Mouse (Mus musculus) layer of hippocampus, adult 2 months (tissue): Measurements from ENCODE around the gene Sox1. TPM values are rescaled to one million over a fixed set of nuclear protein-coding genes. Genes with fewer than 3 reads are reported as not detected.

Source experiments
- DNase-seq, 2 experiments: peaks; one replicate each; pipeline ENCODE4 v3.0.0; 2022; ENCODE audit warnings: low spot score in 2 of 2
- H3K27ac ChIP-seq: fragments of 200-600 bp; 2 replicates; pipeline ENCODE4 v1.8.1; 2022
- H3K4me3 ChIP-seq: fragments of 200-600 bp; 2 replicates; pipeline ENCODE4 v1.8.1; 2022; ENCODE audit warnings: mild to moderate bottlenecking
- CTCF ChIP-seq: fragments of 200-600 bp; conservative IDR thresholded peaks from 2 replicates; pipeline ENCODE4 v1.8.1; 2022; ENCODE audit warnings: antibody characterized with exemption, mild to moderate bottlenecking, moderate library complexity
- total RNA-seq, 2 experiments: library from RNA; stranded (reverse); gene quantifications; 2 replicates each; pipeline ENCODE4 v1.2.3; 2021

The Sox1 gene
- total RNA-seq, 2 experiments from 2014 or later, result 11.8 TPM

DNA sequence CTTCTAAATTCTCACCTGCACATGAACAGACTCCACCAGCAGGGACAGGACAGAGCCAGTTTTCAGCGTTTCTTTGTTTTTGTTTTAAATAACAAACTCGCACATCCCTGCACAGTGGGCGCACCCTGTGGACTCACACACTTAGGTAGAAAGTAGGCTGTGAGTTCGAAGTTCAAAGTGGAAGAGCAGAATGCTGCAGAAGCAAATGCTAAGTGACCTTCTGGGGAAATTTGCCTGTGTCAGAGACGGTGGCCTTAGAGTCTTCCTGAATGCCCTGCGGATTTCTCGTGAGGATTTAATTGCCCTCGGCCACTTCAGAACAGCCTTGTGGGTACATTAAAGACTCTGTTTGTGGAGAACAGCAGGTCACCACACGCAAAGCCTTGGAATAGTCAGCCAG is 7.6 kb downstream of the Sox1 start:
- H3K27ac ChIP-seq, result no peak overlapping the region
- no peak overlapping the region for H3K4me3 ChIP-seq
- TF ChIP-seq CTCF, result no peak
- DNase-seq, result no peak

DNA sequence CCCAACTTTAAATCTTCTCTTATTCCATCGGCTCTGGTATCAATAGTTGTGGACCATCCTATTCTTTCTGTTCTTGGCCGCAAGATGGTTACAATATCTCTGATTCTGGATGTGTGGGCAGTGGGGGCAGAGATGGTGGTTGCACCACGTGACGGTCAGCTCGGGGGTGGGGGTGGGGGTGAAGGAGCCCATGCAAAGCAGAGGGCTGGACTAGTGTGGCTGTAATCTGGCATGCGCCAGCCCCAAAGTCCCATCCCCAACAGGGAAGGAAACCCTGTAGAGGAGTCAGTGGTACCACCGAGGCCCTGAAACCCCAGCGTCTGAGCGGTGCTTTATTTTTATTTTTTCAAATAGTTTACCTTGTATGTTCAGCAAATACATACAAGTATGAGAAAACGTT is 12.9 kb downstream of the Sox1 start:
- Histone ChIP-seq H3K27ac (no peak overlapping the region), H3K4me3 (no peak overlapping the region)
- DNase-seq, result no peak
- TF ChIP-seq CTCF, result no peak

DNA sequence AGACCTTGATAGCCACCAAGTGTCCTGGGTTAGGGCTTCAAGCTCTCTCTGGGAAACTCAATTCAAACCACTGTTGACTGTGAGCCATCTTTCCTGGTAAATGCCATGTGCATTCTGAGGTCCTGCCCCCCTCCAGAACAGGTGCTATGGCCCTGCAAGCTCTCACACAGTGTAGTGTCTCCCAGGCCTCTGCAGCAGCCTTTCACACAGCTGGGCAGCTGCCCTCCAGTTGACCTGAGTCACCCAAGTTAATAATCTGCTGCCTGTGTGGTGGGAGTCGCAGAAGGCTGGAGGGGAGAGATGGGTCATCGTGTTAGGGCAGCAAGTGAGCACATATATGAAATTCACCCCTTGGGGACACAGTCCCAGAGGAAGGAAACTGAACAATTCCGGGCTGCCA is 14.9 kb downstream of the Sox1 start:
- TF ChIP-seq CTCF, result no peak
- Histone ChIP-seq H3K4me3 (no peak overlapping the region), H3K27ac (no peak overlapping the region)
- no peak for DNase-seq

DNA sequence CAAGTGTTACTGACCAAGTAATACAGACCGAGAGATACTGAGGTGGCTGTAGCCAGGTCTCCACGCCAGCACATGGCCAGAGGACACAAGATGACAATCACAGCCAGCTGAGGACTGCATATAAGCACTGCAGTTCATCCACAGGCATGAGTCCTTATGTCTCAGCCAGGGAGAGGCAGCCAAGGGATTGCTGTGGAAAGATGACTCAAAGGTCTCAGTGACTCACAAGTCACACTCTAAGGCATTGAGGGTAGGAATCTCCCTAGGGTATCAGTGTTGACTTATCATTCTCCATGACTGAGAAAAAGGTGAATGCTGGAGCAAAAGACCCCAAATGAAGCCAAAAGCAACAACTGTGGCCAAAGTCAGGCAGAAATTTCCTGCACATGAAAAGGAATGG is 22.0 kb downstream of the Sox1 start:
- TF ChIP-seq CTCF, result no peak
- no peak overlapping the region for H3K27ac ChIP-seq
- DNase-seq, result no peak
- H3K4me3 ChIP-seq, result no peak overlapping the region

DNA sequence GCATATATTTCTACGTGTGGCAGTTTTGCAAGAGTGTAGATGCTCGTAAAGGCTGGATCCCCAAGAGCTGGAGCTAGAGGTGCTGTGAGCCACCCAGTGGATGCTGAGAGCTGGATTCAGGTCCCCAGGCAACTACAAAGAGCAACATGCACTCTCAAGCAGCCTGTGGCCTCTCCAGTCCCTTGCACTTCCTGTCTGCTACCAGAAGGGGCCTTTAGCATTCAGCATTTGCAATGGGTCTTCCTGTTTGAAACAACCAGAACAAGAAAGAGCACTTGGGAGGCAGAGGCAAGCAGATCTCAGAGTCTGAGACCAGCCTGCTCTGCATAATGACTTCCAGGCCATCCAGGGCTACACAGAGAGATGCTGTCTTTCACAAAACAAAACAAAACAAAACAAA is 25.4 kb downstream of the Sox1 start:
- no peak for DNase-seq
- Histone ChIP-seq H3K27ac (no peak overlapping the region), H3K4me3 (no peak overlapping the region)
- TF ChIP-seq CTCF, result peak; percentile 53

DNA sequence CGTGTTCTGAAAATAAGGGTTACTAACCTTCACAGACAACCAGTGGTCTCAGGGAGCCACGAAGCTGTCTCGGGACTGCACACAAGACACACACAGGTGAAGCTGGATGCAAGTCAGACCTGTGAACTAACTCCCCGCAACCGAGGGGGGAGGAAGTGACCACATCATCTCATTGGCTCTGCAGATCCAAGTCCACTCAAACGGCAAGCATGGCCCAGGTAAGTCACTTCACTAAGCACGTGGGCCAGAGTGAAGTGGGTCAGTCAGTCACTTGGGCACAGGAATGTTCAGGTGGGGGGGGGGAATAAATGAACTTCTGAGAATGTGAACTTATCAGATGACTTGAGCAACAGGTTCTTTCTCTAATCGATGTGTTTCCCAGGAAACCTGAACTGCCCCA is 30.8 kb downstream of the Sox1 start:
- Histone ChIP-seq H3K27ac (no peak overlapping the region), H3K4me3 (no peak overlapping the region)
- DNase-seq, result no peak
- no peak for TF ChIP-seq CTCF

DNA sequence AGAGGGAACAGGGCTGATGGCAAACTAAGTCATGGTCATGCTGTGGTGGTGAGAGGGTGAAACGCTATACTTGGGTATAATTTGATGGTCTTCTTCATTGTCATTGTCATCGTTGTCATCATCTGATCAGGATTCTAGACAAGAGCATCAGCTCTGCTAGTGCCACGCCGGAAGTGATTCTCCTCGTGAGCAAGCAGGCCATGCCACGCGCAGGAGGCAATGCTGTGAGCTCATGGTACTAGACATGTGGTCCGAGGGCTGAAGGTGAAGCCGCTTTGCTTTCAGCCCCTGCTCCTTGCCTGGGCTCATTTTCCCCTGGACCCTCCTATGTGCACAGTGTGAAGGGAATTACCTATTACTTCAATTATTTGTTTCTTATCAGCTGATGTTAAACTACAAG is 32.3 kb downstream of the Sox1 start:
- Histone ChIP-seq H3K27ac (no peak overlapping the region), H3K4me3 (no peak overlapping the region)
- TF ChIP-seq CTCF, result no peak
- no peak for DNase-seq

DNA sequence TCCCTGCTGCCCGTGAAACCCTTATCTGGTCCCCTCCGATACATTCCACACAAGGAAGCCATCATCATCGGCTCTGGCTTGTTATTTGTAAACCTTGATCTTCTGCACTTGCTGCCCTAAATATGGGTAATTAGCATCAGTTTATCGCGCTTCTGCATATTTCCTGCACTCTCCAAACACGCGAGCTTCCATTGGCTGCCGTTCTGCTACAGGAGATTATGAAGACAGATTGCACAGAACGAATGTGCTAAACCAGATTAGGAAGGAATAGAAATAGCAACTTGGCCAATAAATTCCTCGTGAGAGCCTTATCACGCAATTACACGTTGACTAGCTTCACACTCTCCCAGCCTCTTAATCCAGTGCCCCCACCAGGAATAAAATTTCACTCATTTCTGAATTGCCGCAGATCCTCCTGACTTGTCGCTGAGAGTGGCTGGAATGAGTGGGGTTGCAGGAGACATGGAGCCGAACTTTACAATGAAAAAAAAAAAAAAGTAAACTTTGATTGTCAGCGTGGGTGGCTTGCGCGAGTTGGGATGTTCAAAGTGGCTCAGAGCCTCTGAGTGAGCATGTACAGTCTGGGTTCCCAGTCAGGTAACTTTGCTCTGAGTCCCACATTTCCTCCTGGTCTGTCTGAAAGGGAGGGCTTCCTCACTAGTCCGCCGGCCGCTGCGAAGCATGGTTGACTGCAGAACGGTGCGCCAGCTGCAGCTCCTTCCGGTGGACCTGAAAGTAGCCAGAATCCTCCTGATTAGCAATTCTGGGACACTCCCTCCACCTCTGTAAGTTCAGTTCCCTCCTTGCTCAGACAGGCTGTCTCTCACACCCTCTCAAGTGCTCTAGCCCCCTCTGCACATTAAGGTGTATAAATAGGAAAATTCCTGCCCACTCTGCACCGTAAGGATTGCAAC is 33.0 kb downstream of the Sox1 start:
- no peak for DNase-seq
- Histone ChIP-seq H3K4me3 (no peak overlapping the region), H3K27ac (no peak overlapping the region)
- TF ChIP-seq CTCF, result no peak

DNA sequence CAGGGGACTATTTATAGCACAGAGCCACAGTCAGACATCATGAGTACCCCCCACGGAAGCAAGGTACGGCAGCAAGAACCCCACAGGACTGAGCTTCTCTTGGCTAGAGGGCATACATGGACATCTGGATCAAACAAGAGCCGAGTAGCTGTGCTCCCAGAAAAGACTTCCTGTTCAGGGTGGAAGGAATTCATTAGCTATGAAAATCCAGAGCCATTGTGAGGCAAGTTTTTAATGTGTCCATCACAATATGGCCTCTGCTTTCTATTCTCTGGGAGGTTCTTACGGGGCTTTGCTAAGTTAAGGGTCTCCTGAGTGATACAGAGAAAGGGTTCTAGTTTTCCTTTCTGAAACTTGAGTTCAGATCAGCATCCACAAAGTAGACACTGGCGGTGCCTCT is 33.8 kb downstream of the Sox1 start:
- no peak overlapping the region for H3K4me3 ChIP-seq
- no peak overlapping the region for H3K27ac ChIP-seq
- DNase-seq, result no peak
- no peak for TF ChIP-seq CTCF

DNA sequence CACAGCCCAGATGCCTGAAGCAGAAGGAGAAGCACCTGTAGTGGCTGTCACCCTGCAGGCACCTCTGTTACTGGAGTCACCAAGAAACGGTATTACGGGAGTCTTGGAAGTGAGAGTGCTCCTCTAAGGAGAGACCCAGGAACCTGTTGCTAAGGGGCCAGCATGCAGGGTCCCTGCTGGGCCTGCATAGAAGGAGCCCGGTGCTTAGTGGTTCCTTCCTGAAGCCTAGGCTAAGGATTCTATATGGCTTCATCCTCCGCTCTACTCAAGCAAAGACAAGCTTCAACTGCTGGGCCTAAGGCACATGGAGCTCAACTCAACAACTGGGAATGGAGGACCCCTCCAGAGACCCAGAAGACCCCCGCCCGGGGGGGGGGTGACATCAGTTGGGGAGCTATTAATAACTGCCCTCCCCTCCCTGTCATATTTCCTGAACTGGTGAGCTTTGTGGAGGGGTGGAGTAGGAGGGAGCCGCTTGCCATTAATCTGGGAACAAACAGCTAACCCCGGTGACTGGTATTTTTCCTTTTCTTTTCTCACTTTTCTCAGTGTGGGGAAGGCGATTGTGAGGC is 34.6 kb downstream of the Sox1 start:
- Histone ChIP-seq H3K4me3 (no peak overlapping the region), H3K27ac (peak overlapping the region; percentile 55)
- no peak for TF ChIP-seq CTCF
- DNase-seq, result no peak

DNA sequence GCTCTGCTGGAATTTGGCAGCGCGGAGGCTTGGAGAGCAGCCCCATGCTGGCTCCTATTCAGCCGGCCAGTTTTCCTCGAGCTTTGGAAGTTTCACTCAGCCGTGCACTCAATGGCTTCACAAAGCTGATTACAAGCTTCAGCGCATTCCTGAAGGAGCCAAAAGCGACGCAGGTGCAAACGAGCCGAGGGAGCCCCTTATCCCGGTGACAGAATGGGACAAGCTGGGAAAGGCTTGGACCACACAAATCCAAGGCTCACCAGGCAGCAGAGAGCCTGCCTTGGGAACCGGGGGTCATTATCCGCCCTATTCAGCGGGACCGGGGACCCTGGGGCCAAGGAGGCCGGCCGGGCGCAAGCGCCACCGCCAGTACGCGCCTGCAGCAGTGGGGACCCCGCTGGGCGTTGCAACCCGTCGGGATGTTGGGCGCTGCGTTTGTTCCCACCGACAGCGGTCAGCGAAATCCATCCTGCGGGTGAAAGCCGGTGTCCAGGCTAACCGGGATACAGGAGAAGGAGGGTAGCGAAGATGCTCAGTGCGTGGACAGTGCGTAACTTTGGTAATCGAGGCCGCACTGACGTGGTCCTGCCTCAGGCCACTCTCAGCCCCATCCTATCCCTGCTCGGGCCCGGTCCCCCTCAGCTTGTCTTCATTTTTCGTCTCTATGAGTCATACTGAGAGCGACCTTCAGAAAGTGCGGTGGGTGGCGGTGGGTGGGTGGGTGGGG is 35.2 kb downstream of the Sox1 start:
- DNase-seq, result peak; percentile 47 to 62
- peak overlapping the region; percentile 33 for H3K4me3 ChIP-seq
- peak overlapping the region; percentile 61 for H3K27ac ChIP-seq
- no peak for TF ChIP-seq CTCF

DNA sequence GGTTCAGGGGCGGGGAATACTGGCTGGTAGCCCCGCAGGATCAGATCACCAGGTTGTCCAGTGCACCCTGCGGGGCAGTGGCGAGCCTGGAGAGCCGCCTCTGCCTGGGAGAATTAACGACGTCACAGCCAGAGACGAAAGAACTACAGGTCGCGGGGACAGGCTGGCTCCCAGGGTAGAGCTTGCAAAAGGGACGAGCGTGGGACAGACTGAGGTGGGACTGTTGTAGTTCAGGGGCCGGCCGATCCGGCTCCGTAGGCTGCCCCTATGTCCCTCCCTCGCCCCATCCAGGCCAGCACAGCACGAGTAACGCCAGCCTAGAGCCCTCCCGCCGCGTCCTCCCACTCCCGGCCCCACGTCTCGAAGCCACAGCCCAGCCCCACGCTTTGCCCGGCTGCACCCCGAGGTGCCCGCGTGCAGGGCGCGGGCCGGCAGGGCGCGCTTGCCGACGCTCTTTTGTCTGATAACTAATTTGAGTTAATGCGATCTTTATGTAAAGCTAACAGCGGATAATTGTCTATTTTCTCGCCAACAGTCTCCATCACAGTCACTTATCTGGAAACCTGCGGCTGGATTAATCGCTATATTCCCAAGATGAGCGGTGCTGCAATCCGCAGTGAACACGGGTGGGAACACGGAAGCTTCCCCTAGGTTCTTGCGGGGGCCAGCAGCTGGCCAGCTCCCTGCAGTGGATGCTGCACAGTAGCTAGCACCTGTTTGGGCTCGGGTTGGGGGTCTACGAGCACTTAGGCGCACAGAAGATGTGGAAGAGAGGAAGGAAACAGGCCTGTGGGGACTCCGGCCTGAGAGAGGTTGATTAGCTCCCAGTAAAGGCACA is 36.0 kb downstream of the Sox1 start:
- peak overlapping the region; percentile 61; the same call in 1 of the 2 replicates for H3K27ac ChIP-seq
- no peak for DNase-seq
- no peak for TF ChIP-seq CTCF
- H3K4me3 ChIP-seq, result peak overlapping the region; percentile 33

DNA sequence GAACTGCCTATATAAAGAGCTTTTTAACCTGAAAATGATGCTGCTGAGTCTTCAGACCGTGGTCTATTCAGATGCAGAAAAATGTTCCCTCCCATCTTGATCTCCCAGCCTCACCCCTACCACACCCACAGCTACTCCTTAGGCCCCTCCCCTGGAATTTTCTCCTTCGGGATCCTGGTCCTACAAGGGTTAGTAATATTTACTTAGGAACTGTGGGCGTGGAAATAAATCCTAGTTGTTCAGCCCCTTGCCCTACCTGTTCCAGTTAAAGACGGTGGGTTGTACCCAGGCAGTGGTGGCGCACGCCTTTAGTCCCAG is 36.6 kb downstream of the Sox1 start:
- Histone ChIP-seq H3K4me3 (no peak overlapping the region), H3K27ac (peak overlapping the region; percentile 61; the same call in 1 of the 2 replicates)
- no peak for DNase-seq
- no peak for TF ChIP-seq CTCF
